Mouse (Mus musculus) frontal cortex, postnatal 10 days (tissue): ENCODE data around the gene Amn1.
"Not testable (repeated sequence)": the region's sequence is repeated elsewhere in the genome, so short reads cannot be mapped to it uniquely, and the experiment has no call there.

Experiments
- DNase-seq, 2 experiments: peaks; one replicate each; pipeline ENCODE4 v3.0.0; 2022; ENCODE audit warnings: low spot score in 2 of 2, mixed read lengths in 1 of 2

Gene Amn1

GRCm38 (mm10) chr6:149155031-149155841, 33.3 kb downstream of the Amn1 start:
- DNase-seq: no peak

GRCm38 (mm10) chr6:149154116-149155030, 34.1 kb downstream of the Amn1 start:
- no peak for DNase-seq

- DNase-seq: no peak
Observed at GRCm38 (mm10) chr6:149153473-149154115, 34.9 kb downstream of the Amn1 start.

GRCm38 (mm10) chr6:149152119-149152518, 36.4 kb downstream of the Amn1 start:
- DNase-seq: no peak

GRCm38 (mm10) chr6:149148436-149149229, 39.9 kb downstream of the Amn1 start:
- DNase-seq: no peak

GRCm38 (mm10) chr6:149145143-149145542, 43.4 kb downstream of the Amn1 start:
- no peak for DNase-seq

- peak; percentile 44 to 68 for DNase-seq
Observed at GRCm38 (mm10) chr6:149141393-149142173, 46.9 kb downstream of the Amn1 start.

- no peak for DNase-seq
Observed at GRCm38 (mm10) chr6:149139471-149139870, 49.0 kb downstream of the Amn1 start, which contains the start of gene Etfbkmt. Gene Etfbkmt (plus strand): TSS chr6:149139849.

- no peak for DNase-seq
Observed at GRCm38 (mm10) chr6:149139011-149139410, 49.5 kb downstream of the Amn1 start.

- DNase-seq: no peak
Observed at GRCm38 (mm10) chr6:149137936-149138335, 50.6 kb downstream of the Amn1 start.

- DNase-seq: no peak
Observed at GRCm38 (mm10) chr6:149135631-149136030, 52.9 kb downstream of the Amn1 start.

- DNase-seq: no peak
Observed at GRCm38 (mm10) chr6:149134391-149135150, 53.9 kb downstream of the Amn1 start.

GRCm38 (mm10) chr6:149132311-149133077, 56.0 kb downstream of the Amn1 start:
- DNase-seq: no peak

GRCm38 (mm10) chr6:149131111-149131510, 57.4 kb downstream of the Amn1 start:
- DNase-seq: no peak

- not testable (repeated sequence) for DNase-seq
Observed at GRCm38 (mm10) chr6:149129870-149130269, 58.6 kb downstream of the Amn1 start, which contains the start of gene Gm10203. Gene Gm10203 (plus strand): TSS chr6:149130170.

- DNase-seq: peak in 1 of 2 experiments; percentile 14
Observed at GRCm38 (mm10) chr6:149126675-149127074, 61.8 kb downstream of the Amn1 start.

GRCm38 (mm10) chr6:149123042-149123441, 65.5 kb downstream of the Amn1 start:
- DNase-seq: no peak

- DNase-seq: peak; percentile 14 to 17
Observed at GRCm38 (mm10) chr6:149119853-149120252, 68.7 kb downstream of the Amn1 start.

GRCm38 (mm10) chr6:149118935-149119334, 69.6 kb downstream of the Amn1 start:
- DNase-seq: no peak
